Mouse (Mus musculus) testis, adult 2 months (tissue): ENCODE data around the gene Bbs1.

Source experiments
- CTCF ChIP-seq: fragments of 200-500 bp; IDR thresholded peaks from 2 replicates; pipeline ENCODE4 v1.5.1; 2012; ENCODE audit warnings: low read depth, mild to moderate bottlenecking, inconsistent platforms, low read length, moderate library complexity; ENCODE audit not compliant: control insufficient read depth, insufficient read depth, insufficient replicate concordance
- POLR2A ChIP-seq: fragments of 200-500 bp; IDR thresholded peaks from 2 replicates; pipeline ENCODE4 v1.6.1; 2012; ENCODE audit warnings: low read depth, mild to moderate bottlenecking, inconsistent platforms, low read length, moderate library complexity; ENCODE audit not compliant: control insufficient read depth

DNA sequence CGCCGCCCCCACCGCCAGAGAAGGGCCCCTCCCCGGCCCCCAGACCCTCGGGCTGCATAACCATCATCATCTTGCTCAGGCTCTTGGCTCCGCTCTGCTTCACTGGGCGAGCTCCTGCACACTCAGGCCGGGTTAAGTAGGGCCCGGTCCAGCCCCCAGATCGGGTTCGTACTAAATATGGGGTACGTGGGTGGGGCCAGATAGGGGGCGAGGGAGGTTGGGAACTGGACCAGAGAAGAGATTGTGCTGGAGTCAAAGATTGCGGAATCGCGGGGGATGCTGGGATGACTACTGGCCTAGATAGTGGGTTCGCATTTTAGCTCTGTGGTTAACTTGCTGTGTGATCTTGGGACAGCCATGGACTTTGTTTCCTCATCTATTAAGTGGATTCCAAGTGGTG lies 28.6 kb downstream of the Bbs1 start, which contains the start of gene Actn3:
- TF ChIP-seq CTCF: no peak
- TF ChIP-seq POLR2A: no peak
